Mouse (Mus musculus) CD4-positive, CD25-positive, alpha-beta regulatory T cell, adult 4 months (primary cell): Measurements from ENCODE around the gene Hectd1. TPM values are rescaled to one million over a fixed set of nuclear protein-coding genes. Genes with fewer than 3 reads are reported as not detected.
A peak's percentile ranks its signal among the peaks of the same experiment; 100 is the strongest.

ENCODE experiments used
- ATAC-seq: one replicate; pipeline ENCODE4 v1.8.0; 2017
- polyA plus RNA-seq, 2 experiments: library from polyadenylated mRNA; unstranded; fragments of 100-300 nt; shearing (Covaris generic); gene quantifications; one replicate each; pipeline ENCODE4 v1.2.1; 2017

Hectd1 gene
- polyA plus RNA-seq, result 10 to 100 TPM; 61.2 to 71.5 TPM

DNA sequence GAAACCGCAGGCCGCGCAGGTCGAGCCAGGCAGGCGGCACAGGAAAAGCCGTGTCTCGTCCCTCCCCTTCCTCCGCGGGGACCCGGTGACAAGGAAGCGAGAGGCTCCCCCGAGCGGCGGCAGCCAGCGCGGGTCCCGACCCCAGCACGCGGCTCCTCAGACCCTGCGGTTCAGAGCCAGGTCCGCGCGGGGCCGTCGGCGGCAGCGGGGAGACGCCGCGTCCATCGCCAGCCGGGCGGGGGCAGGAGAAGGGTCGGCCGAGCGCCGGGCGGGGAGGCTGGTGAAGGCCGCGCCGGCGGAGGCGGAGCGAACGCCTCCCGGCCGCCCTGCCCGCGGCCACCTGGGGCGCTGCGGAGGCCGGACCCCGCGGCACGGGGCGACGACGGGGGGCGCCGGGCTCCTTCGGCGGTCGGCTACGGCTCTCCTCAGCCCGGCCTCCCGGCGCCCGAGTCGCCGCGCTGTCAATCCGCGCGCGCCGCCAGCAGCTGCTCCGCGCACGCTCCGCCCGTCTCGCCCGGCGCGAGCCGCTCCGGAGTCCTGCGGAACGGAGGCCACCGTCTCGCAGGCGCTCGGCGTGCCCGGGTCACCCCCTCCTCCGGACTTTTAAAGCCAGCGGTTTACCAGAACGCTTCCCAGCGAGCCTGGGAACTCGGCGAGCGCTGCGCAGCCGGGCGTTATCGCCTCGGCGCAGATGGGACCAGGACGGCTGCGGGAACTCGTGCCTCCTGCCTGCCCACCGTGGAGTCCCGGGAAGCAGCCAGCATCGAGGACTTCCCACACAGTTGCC is at the start of gene Hectd1:
Gene Hectd1, minus strand, starts transcription at position 247 of the 787 bp plus-strand sequence.
- ATAC-seq, result peak; percentile 69

- peak; percentile 73 for ATAC-seq
Observed at GRCm38 (mm10) chr12:51871446-51872144, 42.3 kb upstream of the Hectd1 start.

GRCm38 (mm10) chr12:51869511-51869910 is 40.2 kb upstream of the Hectd1 start:
- no peak for ATAC-seq

GRCm38 (mm10) chr12:51867076-51867475 is 37.7 kb upstream of the Hectd1 start:
- no peak for ATAC-seq

DNA sequence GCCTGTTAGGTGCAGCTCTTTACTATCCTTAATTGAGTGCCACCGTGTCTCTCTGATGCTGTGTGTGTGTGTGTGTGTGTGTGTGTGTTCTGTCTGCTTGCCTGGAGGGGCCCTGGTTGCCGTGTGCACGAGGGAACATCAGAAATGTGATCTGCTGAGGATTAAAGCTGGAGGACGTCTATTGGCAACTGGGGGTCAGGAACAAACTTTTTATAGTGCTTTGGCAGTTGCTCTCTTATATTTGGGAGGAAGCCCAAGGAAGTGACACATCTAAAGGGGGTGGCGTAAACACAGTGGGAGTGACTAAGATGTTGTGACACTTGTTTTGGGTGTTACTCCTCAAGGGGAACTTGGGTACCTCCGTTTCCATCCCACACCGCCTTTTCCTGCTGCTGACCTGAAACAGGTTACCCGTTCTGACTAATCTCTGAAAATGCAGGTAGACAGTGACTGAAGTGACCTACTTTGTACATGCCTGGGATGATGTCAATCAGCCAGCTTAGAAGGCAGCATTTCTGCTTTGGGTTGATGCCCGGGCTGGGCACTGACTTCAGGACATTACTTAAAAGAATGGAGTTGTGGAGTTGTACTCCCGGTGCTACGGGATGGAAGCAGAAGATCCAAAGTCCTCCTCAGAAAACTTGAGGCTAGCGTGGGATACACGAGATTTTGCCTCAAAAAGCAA is 37.0 kb upstream of the Hectd1 start:
- ATAC-seq, result peak; percentile 74

GRCm38 (mm10) chr12:51865790-51866179 is 36.4 kb upstream of the Hectd1 start:
- ATAC-seq, result peak; percentile 75

- peak; percentile 41 for ATAC-seq
Observed at GRCm38 (mm10) chr12:51865061-51865789, 35.9 kb upstream of the Hectd1 start.

DNA sequence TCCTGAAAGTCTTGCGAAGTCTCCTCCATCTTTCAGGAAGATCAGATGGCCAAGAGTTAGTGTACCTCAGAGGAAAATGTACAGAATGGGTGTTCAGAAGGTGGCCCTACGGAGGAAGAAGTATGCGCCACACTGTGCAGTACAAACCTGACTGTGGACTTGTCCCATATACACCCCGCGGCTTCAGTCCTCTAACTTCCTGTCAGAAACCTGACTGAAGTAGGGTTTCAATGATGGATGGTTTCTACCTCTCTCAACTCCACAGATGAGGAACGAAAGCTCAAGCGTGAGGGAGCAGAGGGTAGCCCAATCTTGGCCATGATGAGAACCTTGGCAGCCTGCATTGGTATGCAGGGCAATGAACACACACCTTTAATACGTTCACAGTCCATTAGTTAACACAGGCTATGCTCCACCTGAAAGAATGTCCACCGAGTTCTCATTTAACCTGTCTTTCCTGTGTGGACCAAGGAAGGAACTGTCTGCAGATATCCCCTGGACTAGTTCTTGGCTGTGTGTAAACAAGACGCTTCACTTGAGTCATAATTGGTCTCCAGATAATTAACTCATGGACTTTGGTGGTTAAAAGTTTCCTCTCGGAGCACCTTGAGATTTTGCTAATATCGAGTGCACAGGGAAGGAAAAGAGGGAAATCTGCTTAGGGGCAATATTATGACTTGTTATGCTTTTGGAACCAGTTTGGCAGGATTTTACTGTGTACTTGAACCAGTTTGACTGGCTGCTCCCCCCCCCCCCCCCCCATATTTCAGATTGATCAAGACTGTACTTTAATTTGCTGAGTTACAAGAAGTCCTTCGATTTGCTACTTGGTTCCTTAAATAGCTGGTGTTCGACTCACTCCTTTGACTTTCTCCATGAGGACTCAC is 34.0 kb upstream of the Hectd1 start:
- ATAC-seq, result no peak

GRCm38 (mm10) chr12:51858134-51859028 is 29.0 kb upstream of the Hectd1 start:
- peak; percentile 59 for ATAC-seq

- peak; percentile 35 for ATAC-seq
Observed at GRCm38 (mm10) chr12:51856768-51857295, 27.5 kb upstream of the Hectd1 start.

DNA sequence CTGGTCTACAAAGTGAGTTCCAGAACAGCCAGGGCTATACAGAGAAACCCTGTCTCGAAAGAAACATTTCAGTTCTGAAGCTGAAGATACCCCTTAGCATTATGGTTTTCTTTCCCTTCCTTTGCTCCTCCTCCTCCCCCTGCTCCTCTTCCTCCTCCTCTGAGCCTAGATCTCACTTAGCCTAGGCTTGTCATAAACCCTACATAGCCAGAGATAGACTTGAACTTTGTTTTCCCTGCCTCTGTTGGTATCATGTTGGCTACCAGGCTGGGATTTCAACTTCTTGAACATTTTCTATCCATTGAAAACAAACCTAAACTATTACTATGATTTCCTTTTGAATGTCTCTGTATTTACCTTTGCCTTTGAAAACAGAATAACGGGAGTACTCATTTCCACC is 26.5 kb upstream of the Hectd1 start:
- ATAC-seq, result no peak

DNA sequence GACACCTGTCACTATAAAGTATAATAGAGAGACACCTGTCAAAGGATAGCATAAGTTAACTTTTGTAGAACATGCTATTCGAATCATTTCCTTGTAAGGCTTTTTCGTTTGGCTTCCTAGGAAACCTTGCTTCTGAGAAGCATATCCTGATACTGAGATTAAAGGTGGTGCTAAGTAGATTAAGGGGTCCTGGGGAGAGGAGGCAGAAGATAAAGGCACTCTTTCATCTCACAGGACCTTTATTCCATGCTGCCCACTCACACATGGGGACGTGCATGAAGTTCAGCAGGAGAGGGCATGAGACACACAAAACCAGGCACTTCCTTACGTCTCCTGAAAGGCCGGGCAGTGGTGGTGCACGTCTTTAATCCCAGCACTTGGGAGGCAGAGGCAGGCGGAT is 26.1 kb upstream of the Hectd1 start:
- no peak for ATAC-seq

GRCm38 (mm10) chr12:51851617-51852016 is 22.3 kb upstream of the Hectd1 start:
- no peak for ATAC-seq

GRCm38 (mm10) chr12:51851155-51851554 is 21.8 kb upstream of the Hectd1 start:
- ATAC-seq, result no peak

DNA sequence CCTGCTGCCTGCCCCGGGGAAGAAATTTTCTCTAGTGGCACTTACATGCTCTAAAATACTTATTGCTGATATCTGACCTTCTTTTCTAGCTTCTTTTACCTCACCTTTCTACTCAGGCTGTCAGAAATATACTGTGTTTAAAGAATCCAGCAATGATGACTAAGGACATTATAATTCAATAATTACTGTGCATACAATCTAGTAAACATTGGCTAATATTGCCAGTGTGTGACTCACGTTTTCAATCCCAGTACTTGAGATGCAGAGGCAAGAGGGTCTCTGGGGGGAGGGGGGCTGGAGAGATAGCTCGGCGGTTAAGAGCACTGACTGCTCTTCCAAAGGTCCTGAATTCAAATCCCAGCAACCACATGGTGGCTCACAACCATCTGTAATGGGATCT is 21.0 kb upstream of the Hectd1 start:
- no peak for ATAC-seq

- no peak for ATAC-seq
Observed at GRCm38 (mm10) chr12:51849902-51850301, 20.6 kb upstream of the Hectd1 start.

DNA sequence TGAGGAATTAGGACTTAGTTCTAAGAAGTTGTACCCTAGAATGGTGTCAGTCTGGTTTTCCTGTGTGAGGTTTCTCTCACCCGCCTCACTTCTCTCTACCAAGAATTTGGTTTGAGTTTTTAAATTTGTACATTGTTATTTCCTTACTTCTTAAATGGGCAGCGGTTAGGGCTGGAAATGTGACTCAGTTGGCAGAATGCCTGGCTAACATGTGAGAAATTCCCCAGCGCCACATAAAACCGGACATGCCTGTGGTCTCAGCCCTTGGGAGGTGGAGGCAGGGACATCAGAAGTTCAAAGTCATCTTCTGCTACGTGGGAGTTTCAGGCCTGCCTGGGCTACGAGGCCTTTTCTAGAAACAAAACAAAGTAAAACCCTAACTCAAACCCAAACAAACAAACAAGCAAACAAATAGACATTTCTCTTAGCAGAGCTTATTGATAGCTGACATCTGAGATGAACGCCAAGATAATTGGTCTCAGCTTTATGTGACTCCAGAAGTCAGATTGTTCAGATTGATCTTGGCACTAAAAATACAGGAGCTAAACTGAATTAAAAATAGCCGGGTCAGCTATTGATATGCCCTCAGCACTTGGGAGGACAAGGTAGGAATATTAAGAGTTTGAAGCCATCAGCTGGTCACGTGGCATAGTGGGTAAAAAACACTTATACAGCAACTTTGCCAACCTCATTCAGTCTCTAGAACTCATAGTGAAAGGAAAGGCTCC is 18.8 kb upstream of the Hectd1 start:
- ATAC-seq, result peak; percentile 25

DNA sequence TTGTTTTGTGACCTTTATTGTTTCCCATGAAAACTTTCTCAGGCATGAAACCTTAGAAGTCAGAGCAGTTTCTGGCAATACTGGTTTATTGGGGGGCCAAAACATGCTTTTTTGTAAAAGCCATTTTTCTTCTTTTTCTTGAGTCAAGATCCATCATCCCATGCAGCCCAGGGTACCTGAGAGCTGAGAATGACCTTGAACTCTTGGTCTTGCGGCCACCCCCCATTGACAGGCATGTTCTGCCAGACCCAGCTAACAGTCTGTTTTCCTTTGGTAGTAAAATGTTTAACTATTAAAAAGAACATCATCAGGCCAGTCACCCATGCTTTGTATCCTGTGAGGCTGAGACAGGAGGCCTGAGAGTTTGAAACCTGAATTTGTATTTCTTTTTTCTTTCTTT is 15.9 kb upstream of the Hectd1 start:
- peak; percentile 5 for ATAC-seq

- ATAC-seq, result peak; percentile 94
Observed at GRCm38 (mm10) chr12:51844771-51845256, 15.5 kb upstream of the Hectd1 start.
